Mouse (Mus musculus) thymus, postnatal 0 days (tissue): ENCODE data around the gene Chst14. TPM values are rescaled to one million over a fixed set of nuclear protein-coding genes. Genes with fewer than 3 reads are reported as not detected.

Experiments used
- DNase-seq: peaks from one replicate; pipeline ENCODE4 v3.0.0-alpha.2; 2015; ENCODE audit warnings: low spot score
- polyA plus RNA-seq: library from polyadenylated mRNA; unstranded; fragments of >200 nt; fragmentation: Nextera tagmentation; extraction: Ambion mirVana; gene quantifications from 2 replicates; pipeline ENCODE4 v1.2.1, GENCODE M21; 2015

Gene Chst14
- polyA plus RNA-seq, 1 experiment from 2014 or later = 7.7 TPM

DNA sequence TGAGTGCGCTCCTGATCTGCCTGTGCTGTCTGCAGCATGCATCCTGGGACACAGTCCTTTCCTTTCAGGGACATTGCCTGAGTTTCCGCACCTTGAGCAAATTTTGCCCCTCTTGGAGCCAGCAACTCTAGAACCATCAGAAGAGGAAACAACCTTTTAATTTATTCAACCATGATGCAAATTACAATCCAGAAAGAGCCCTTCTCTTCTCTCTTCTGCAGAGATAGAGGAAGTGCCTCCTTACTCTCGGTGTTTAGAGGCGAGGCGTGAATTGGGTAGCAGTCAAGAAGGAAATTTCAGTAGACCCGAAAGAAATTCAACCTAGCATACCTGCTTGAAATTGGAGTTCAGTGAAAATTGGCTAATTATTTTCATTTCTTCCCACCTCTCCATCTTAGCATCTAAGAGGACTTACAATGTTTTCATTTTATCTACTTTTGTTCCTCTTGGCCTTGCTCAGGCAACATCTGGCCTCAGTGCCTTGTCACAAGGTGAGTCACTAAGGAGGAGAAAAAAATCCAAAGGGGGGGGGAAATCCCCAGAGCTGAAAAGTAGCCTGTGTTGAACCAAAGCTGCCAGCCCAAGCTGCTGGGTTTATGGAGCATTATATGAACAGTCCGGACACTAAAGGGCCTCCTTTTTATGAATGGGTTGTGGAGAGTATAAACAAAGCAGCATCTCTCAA, 20.7 kb upstream of the Chst14 start:
- no peak for DNase-seq

DNA sequence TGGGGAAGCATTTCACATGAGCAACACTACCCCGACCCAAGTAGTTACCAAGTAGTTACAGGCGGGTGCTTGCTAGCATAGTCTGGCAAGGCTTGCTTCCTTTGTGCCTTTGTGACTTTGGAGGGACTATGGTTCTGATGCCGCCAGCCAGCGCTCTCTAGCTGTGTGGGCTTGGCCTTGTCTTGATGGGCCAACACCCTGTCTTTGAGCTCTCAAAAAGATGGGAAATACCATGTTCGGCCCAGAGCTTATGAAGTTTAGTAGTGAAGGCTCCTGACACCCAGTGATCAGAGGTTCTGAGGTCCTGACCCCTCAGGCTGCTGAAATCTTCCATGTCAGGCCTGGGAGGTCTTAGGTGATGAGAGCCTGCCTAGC, 20.2 kb upstream of the Chst14 start:
- no peak for DNase-seq

DNA sequence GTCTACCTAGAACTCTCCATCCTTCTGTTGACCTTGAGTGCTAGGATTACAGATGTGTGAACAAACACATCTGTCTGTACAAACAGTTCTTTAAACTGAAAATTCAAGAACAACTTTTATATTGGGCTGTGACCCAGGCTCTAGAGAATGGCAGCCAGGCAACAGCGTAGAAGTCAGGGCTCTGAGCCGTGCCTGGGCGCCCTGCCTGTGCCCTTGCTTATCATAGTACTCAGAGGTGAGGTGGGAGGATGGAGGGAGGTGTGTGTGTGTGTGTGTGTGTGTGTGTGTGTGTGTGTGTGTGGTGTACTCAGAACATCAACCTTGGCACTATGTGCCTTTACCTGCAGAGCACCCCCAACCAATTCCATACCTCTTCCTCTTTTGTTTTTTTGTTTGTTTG, 18.5 kb upstream of the Chst14 start:
- DNase-seq = no peak

DNA sequence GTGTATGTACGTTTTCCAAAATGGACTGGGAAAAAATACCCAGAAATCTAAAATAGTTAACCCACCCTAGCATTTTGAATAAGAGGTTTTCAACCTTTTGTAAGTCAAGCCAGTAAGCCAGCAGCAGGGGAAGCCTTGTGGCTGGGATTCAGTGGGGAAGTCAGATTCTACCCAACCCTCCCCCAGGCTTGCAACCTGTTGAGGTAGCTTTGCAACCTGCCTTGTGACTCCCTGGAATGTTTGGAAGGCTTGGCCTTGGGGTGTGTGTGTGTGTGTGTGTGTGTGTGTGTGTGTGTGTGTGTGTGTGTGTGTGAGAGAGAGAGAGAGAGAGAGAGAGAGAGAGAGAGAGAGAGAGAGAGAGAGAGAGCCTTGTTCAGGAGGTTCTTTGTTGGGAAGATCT, 17.1 kb upstream of the Chst14 start:
- no peak for DNase-seq

DNA sequence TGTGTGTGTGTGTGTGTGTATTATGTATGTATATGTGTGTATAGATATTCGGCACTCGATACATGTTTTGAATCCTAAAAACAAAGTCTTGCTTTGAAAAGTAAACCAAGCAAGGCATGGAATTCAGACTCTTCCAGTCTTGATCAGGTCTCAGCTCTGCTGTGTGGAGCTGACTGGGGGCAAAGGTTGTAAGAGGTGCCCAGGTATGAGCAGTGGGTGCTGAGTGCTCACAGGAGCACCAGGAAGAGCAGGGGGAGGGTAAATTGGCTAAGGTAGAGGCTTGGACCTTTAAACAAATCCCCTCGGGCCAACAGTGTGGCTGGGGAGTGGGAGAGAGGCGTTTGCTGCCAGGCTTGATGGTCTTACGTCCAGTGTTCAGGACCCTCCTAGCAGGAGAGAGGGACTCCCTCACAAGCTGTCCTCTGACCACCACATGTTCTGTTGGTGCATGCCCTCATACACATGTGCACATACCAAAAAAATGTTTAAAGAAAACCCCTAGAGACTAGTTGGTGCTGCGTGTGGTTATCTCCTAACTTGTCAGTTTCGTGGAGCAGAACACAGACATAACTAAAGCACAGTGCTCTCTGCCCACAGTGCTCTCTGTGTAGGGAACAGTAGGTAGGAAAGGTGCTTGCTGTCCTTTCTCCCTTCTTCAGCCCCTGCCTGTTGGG, 15.6 kb upstream of the Chst14 start:
- no peak for DNase-seq

DNA sequence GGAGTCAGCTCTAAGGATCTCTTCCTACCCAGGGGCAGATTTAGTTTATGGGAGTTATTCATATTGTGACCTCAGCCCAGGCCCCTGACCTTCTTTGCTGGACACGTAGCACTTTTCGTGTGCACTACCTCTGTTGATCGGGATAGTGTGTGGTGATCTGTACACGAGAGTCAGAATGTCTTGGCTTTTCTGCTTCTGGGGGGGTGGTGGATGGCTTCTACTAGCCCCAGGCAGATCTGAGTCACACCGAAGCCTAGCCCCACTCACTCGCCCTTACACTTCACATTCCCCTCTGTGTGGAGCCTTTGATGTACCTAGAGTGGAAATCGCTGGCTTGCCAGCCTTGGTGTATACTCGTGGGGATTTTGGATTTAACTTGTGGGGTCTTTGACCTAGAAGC, 13.6 kb upstream of the Chst14 start:
- no peak for DNase-seq

DNA sequence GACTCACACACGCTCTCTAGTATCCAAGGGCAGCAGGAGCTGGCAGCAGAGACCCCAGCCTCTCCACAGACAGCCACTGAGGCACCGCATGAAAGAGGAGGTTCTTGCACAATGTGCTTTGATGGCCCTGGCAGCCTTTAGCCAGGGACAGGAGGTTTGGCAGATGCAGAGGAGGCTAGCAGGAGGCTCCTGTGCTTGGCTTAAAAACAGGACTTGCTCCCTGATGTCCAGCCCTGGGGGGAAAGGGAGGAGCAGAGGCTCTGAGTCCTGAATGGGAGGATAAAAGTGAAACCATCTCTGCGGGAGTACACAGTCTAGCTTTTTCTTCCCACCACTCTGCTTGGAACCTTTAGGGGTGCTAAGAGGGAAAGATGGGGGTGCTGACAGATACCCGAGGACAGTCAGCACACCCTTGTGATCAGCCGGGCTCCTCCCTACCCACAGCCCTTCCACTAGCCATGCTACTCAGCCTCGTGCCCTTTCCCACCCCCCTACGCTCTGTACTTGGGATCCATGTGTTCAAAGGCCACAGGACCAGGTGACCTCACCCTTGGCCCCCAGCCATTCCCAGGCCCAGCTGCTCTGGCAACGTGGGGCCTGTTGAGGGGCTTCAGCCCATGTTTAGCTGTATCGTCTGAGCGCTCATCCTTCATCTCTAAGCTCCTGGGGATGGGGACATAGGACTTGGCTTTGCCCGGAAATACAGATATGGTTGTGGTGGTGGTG, 12.6 kb upstream of the Chst14 start:
- DNase-seq = no peak

DNA sequence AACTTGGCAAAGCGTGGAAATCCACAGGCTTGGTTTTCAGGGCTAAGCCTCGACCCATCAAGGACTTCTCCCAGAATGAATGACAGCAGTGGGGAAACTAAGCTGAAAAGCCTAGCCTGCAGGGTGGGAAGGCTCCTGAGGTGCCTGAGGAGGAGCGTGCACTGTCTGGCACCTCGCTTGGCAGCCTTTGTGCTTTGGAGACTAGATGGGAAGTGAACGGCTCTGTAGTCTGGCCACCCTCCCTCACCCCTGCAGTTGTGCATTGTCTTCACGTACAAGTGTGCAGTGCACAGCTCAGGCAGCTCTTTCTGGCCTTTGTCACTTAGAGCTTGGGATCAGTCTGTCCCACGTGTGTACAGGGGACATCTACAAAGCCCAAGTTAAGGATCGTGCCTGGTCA, 11.6 kb upstream of the Chst14 start:
- DNase-seq = no peak

DNA sequence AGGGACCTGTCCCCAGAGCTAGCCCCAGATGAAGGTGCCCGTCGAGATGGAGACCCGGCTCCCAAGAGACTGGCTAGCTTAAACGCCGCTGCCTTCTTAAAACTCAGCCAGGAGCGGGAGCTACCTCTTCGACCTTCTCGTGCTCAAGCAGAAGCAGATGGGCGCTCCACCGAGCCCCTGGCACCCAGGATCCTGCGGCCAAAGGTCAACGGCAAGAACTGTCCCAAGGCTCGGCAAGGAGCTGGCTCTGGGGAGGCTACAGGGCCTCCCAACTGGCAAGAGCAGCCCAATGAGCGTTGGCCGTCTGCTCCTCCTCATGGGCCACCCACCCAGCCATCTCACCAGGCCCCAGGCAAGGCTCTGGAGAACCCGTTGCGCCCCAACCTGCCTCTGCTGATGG, 9.9 kb upstream of the Chst14 start:
- DNase-seq = no peak

DNA sequence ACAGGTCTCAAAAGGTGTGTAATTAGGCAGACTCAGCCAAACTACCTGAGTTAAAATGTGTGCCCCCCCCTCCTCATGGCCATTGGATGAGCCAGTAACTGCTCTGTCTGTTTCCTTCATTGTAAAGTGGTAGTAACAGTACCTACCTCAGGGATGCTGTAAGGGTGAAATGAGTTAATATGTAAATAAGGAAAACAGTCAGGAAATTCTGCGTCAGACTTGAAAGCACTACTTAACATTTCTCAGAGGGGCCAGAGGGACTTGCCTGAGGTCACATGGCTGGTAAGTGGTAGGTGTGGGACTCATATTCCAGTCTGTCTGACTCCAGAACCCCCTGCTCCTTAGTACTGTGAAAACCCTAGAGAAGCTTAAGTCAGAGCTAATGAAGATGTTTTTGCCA, 7.8 kb upstream of the Chst14 start:
- DNase-seq = no peak

DNA sequence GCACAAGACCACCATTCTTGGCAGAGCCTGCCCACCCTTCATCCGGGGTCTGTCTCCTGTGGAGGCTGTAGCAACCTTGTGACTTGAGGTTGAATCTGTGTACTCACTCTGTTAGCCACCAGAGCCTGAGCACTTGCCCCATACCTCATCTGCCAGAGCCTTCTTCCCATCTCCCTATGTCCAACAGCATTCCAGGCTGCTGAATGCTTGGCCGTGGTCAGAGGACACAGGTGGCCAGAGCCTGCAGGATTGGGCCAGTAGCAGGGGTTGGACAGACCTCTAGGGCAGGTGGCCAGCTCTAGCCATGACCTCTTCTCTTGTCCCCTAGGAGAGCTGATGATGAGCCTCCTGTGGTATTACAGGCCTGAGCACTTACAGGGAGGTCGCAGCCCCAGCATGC, 5.9 kb upstream of the Chst14 start:
- DNase-seq = no peak

DNA sequence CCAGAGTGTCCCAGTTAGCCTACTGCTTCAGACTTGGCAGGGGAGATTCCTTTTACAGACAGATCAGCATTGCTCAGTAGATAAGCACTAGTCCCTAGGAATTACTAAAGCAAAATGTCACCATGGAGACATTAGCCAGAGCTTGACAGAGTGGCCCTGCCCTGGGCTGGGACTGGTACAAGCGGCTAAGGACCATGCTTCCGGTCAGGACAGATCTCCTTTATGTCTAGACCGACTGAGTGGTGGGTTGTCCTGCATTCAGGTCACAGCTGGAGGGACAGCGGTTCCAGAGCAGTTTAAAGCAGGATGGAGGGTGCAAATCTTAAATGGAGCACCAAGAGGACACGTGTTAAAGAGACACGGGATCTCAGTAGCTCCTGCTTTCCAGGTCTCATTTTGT, 344 bp upstream of the Chst14 start:
- no peak for DNase-seq

DNA sequence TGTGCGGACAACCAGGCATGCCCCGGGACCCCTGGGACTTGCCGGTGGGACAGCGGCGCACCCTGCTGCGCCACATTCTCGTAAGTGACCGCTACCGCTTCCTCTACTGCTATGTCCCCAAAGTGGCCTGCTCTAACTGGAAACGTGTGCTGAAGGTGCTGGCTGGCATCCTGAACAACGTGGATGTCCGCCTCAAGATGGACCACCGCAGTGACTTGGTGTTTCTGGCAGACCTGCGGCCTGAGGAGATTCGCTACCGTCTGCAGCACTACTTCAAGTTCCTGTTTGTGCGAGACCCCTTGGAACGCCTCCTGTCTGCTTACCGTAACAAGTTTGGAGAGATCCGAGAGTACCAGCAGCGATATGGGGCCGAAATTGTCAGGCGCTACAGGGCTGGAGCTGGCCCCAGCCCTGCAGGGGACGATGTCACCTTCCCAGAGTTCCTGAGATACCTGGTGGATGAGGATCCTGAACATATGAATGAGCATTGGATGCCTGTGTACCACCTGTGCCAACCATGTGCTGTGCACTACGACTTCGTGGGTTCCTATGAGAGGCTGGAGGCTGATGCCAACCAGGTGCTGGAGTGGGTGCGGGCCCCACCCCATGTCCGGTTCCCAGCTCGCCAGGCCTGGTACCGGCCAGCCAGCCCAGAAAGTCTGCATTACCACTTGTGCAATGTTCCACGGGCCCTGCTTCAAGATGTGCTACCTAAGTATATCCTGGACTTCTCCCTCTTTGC, 873 bp downstream of the Chst14 start:
- DNase-seq = no peak

DNA sequence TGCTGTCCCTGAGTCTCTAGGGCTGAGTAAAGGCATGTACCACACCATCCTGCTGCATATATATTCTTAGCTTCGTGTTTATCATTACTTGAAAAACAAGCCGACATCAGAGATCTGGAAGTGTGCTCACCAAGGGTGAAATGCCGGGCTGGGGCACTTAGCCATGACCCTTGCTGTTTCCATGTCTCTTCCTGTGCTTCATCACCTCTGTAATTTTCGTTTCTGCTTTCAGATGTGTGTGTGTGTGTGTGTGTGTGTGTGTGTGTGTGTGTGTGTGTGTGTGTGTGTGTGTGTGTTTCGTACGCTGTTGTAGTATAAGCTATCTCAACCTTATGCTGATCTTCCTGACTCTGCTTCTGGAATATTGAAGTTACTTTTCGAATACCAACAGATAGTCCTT, 15.0 kb downstream of the Chst14 start:
- DNase-seq = no peak

DNA sequence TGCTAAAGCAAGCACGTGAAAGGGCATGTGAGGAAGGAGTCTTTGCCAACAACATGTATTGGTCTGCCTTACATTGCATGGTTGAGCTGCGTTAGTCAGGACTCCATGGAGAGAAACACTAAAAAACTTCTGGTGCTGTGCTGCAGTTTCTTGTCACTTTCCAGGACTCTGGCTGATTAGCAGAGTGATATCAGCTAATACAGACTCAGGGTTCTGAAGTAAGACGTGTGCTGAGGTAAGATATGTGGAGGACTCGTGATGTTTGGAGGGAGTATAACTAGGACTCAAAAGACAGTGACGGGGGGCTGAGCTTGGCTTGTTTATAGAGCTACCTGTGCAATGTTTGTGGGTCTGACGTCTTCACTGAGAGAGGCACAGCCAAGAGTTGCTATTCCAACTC, 16.9 kb downstream of the Chst14 start:
- no peak for DNase-seq

DNA sequence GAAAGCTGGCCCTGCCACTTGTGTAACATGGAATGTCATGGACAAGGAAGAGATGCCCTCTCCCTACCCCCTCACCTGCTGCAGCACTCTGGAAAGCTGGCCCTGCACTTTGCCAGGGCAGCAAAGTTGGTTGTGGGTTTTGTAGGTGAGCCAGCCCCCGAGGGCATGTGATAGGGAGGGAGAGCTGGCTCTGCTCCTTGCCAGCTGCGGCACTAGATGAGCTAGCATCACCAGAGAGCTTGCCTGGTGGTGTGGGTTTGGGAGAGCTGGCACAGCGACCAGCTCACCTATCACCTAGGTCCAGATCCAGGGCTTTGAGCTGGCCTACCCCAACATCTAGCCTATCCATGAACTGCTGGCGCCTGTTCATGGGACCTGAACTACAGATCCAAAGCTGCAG, 22.5 kb downstream of the Chst14 start:
- DNase-seq = no peak

DNA sequence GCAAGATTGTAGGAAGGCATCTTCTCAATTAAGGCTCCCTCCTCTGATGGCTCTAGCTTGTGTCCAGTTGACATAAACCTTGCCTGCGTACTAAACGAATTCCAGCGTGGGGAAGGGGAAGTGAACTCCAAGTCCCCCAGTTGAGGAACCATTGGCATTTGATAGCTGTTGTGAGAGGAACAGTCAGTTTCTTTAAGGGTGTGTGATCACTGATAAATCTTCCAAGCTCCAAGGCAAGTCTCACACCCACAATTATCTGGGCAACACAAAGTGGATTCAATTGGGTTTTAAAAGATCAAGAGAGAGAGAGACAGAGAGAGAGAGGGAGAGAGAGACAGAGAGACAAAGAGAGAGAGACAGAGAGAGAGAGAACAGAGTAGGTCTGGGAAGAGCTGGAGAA, 23.4 kb downstream of the Chst14 start:
- no peak for DNase-seq

DNA sequence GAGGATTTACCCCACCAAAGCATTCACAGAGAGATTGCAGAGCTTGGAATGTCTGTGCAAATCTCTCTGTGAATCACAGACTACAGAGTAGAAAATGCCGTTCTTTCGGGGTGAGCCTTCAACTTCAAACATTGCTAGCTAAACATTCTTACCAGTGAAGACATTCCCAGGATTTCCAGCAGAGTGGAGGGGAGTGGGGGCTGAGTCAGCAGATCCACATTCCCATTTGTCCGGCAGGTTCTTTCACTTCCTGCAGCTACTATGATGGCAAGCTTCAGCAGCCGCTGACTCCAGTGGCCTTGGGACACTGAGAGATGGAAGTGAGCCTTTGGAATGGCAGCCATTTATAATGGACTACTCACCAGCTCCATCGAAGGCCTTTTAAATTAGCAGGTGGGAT, 30.2 kb downstream of the Chst14 start:
- no peak for DNase-seq

DNA sequence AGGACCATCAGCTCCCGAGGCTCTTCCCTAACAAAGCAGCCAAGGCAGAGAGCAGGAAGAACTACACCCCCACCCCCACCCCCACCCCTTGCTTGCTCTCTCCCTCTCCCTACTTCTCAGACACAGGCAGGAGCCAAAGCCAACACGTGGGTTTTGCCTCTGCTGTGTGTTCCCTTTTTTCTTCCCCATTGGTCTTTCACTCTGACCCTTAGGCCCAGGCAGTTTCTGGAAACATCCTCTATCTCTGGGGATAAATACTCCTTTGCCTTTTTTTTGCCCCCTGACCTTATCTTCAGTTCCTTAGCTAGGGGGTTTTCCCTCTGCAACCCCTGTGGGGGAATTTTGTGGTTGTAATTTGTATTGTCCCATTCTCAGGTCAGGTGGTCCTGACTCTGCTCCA, 33.3 kb downstream of the Chst14 start:
- DNase-seq = no peak

DNA sequence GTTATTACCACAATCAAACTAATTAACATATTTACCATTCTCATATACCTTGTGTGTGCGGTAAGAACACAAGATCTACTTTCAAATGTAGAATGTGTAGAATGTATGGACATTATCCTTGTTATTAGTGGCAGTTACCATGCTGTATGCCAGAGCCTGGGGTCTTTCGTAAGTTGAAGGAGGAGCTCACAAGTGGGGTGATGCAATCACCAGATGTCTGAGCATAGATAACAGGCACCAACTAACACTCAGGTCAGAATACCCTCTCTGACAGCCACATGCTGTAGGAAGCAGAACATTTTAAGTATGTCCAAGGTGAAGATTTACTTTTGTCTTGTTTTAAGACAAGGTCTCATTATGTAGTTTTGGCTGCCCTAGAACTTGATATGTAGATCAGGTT, 34.1 kb downstream of the Chst14 start:
- DNase-seq = no peak

DNA sequence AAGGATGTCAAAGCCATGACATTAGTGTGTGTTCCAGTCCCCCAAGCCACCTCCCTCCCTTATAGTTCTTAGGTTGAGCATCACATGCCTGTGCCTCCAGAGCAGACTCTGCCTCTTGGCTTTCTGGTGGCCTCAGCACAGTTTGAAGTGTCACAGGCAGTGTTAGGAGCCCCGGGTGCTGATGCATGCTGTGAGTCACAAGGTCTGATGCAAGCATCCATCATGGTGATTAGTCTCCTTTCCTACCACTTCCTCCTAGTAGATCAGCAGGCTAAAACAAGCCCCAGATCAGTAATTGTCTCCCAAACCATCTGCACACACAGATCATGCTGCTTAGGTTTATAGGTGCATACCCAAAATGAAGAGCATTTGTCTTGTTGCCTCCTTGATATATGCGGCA, 35.2 kb downstream of the Chst14 start:
- no peak for DNase-seq

DNA sequence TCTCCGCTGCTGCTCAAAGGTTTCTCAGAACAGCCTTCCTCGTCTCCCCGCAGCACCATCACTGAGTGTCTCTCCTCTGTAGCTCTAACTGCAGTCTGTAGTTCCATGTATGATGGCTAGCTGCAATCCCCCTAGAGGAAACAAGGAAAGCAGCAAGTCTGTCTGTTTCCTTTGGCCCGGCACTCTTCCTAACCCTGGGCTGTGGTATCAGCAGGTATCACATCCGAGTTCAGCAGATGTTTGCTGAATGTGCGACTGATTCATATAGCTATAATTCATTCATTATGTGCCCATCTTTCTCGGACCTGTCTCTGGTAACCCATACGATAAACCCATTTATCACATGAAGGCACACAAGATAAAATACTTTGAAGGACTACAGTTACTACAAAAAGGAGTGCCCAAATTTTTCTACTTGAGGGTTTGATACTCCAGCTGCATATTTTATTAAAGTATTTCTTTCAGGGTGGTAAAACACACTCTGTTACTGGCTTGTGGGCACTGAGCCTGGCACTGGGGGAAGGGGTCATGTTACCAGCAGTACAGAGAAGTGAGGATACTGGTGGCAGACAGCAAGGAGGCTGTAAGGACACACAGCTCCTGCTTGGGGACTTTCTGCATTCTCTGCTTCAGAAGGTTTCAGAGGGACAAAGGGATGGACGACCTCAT, 36.8 kb downstream of the Chst14 start:
- DNase-seq = no peak
